Mouse (Mus musculus): Measurements from ENCODE around the gene Cdr2l. TPM values are rescaled to one million over a fixed set of nuclear protein-coding genes. Genes with fewer than 3 reads are reported as not detected.

Gene Cdr2l
- total RNA-seq, 1 experiment from 2014 or later: 0.05 TPM

DNA sequence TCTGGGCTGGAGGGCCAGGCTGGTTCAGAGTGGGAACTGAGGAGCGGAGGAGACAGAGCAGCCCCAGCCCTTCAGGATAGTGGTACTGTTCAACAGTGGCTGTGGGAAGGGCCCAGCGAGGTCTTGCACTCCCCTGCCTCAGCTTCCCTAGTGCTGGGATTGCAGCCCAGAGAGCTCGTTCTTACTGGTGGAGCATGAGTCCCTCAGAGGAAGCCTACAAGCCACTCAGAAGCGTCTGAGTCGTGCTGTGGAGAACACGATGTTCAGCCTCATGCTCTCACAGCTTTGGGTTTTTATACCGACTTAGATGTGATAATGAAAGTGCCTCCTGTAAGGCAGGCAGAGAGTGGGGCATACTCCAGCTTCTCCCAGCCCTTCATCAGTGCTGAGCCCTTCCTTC is 43.0 kb downstream of the Cdr2l start:
- no peak for ATAC-seq (replicated peaks in 1 of 2; ENCODE audit: insufficient read depth in 1 of 2, low FRiP score in 2 of 2, low TSS enrichment in 1 of 2, low read depth in 1 of 2, poor library complexity in 2 of 2, severe bottlenecking in 2 of 2)

DNA sequence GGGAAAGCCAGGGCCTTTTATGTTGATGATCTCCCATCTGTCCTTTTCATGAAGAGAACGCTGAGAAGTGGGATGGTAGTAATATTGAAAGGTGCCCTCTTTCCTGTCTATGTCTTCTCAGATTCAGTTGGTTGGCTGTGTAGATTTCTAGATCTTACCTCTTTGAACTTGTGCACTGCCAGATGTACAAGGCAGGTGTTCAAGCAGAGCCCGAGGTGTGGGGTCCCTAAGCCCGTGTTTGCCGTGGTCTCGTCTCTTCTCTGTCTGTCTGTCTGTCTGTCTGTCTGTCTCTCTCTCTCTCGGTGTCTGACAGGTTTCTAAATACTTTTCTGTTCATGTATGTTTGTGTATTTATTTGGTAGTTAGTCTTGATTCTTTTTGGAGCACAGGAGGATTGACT is 44.0 kb downstream of the Cdr2l start:
- ATAC-seq (replicated peaks in 1 of 2; ENCODE audit: insufficient read depth in 1 of 2, low FRiP score in 2 of 2, low TSS enrichment in 1 of 2, low read depth in 1 of 2, poor library complexity in 2 of 2, severe bottlenecking in 2 of 2): no peak

DNA sequence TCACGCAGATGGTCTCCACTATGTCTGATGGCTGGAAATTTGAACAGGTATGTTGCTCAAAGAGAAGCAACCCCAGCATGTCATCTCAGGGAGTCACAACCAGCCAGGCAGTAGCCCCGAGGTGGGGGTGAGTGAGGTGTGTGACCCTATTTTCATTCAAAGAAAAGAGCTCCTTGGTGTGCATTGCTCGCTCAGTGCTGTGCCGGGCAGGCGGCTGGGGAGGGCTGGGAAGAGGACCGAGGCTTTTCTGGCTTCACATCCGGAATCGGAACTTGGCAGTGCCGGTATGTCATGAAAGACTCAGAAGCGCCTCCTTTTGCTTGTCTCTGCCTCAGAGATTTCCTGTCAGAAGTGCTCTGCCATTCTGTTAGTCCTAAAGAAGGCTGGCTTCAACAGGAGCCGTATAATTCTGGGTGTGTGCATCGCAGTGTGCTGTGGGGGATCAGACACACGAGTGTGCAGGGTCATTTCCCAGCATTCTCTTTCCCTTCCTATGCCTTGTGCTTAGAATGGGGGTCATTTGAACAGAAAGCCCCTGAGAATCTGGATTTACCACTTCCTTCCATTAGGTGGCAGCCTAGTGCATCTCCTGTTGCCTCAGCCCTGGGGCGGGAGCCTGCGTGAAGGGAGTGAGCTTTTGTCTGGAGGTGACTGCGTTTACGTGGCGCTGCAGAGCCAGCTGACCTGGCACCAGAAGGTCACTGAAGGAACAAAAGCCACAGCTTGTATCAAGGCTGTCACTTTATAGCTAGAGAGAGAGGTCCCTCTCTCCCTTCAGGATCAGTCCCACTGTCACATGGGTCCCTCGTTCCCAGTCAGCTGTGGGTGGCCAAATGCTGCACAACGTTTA is 46.0 kb downstream of the Cdr2l start:
- ATAC-seq (replicated peaks in 1 of 2; ENCODE audit: insufficient read depth in 1 of 2, low FRiP score in 2 of 2, low TSS enrichment in 1 of 2, low read depth in 1 of 2, poor library complexity in 2 of 2, severe bottlenecking in 2 of 2): peak; percentile 76 to 85

DNA sequence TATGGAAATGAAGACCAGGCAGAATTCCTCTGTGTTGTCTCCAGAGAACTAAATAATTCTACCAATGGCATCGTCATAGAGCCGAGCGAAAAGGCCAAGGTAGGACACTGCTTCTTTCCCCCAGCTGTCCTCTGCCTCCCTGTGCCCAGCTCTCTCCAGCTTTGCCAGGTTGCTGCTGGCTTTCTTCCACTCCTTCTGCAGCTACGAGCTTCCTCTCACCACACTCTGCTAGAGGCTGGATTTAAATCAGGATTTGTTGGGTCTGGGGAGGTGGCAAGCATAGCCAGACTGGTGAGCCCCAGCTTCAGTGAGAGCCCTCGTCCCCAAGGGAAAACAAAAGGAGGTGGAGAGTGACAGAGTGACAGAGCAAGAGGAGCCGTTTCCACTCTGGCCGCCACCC is 47.6 kb downstream of the Cdr2l start:
- no peak for ATAC-seq (replicated peaks in 1 of 2; ENCODE audit: insufficient read depth in 1 of 2, low FRiP score in 2 of 2, low TSS enrichment in 1 of 2, low read depth in 1 of 2, poor library complexity in 2 of 2, severe bottlenecking in 2 of 2)

DNA sequence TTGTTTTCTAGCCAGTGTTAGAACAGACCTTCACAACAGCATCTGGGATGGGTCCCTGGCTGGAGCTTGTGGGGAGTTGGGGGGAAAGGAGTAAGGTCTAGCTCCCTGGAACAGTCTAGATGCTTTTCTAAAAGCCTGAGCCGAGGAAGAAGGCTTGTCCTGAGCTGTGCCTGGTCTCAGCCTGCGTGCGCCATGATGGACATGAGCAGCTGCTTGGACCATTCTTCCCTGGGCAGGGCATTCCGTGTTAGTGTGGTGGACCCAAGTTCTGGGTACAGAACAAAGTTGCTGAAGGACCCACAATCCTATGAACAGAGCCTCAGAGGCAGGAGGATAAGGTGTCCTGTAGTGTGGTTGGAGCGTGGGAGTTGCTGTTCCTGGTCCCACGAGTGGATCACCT is 48.8 kb downstream of the Cdr2l start:
- ATAC-seq (replicated peaks in 1 of 2; ENCODE audit: insufficient read depth in 1 of 2, low FRiP score in 2 of 2, low TSS enrichment in 1 of 2, low read depth in 1 of 2, poor library complexity in 2 of 2, severe bottlenecking in 2 of 2): no peak

DNA sequence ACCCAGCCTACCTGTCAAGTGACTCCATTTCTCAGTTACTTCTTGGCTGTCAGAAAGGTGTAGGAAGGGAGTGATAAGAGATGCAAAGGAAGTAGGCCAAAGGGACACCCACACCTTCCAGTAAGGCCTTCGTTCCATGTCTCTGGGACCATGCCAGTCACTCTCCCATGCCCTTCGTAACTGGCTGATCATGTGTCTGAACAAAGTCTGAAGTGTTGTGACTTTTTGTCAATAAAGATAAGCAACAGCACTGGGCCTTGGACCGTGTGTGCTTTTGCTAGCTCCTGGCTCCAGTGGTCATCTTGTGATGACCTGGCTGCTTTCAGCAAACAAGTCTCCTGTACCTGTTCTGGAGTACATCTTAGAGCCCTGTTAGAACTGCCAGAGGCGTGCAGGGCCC is 51.1 kb downstream of the Cdr2l start:
- no peak for ATAC-seq (replicated peaks in 1 of 2; ENCODE audit: insufficient read depth in 1 of 2, low FRiP score in 2 of 2, low TSS enrichment in 1 of 2, low read depth in 1 of 2, poor library complexity in 2 of 2, severe bottlenecking in 2 of 2)

DNA sequence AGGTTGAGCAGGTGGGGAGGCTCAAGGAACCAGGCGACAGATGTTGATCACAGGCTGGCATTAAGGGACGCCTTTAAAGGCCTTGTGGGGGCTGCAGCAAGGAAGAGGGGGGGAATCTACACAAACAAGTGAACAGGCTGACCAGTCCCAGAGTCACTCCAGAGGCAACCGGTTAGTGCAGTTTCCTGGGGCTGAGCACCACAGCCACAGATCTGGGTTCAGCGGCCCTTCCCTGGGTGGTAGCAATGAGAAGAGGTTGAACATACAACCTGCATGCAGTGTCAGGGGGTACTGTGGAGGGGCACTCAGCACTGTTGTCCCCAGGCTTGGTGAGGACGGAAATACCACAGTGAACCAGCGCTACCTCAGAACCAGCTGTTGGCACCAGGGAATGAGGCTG is 51.6 kb downstream of the Cdr2l start:
- ATAC-seq (replicated peaks in 1 of 2; ENCODE audit: insufficient read depth in 1 of 2, low FRiP score in 2 of 2, low TSS enrichment in 1 of 2, low read depth in 1 of 2, poor library complexity in 2 of 2, severe bottlenecking in 2 of 2): no peak

DNA sequence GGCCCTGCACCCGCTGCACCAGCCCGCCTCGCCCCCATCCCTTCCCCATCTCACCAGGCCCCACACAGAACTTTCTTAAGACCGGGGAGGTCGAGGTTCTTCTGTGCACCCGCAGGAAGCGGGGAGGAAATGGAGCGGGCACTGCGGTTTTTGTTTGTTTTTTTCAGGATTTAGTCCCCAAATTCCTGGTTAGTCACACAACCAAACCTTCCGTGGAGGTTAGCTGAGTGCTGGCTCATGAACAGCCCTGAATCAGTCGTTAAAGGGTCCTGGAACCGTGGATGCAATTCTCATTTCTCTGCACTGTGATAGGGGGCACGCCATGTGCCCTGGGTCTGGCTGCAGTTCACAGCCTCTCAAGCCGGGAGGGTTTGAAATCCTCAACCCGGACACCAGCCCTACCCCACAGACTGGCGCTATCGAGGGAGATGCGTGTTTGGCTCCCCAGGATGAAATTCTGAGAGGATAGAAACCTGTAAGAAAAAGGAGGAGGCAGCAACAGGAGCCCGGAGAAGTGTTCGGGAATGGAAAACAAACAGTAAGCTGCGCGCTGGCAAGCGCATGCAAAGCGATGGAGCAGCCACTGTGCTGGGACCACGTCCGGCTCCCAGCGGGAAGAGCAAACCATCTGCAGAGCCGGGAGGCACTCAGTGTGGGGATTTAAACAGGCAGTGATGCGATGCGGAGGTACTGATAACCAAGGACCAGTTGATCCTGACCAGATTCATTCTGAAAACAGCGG is 54.1 kb downstream of the Cdr2l start:
- peak in 1 of 2 experiments; percentile 38; a peak in 2 of 4 replicates for ATAC-seq (replicated peaks in 1 of 2; ENCODE audit: insufficient read depth in 1 of 2, low FRiP score in 2 of 2, low TSS enrichment in 1 of 2, low read depth in 1 of 2, poor library complexity in 2 of 2, severe bottlenecking in 2 of 2)

DNA sequence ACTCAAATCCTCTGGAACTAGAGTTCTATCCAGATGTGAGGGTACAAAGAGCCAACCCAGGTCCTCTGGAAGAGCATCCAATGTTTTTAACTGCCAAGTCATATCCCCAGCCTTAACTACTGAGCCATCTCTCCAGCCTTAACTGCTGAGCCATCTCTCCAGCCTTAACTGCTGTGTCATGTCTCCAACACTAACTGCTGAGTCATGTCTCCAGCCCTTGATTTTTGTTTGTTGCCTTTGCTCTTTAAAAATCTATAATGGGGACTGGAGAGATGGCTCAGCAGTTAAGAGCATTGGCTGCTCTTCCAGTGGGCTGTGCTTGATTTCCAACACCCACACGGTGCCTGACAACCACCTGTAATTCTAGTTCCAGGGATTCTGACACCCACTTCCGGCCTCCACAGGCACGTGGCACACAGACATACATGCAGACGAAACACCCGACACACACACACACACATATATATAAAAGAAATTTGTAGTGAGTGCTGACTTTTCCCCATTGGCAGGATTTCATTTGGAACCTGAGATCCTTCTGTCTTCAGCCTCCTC is 55.9 kb downstream of the Cdr2l start:
- ATAC-seq (replicated peaks in 1 of 2; ENCODE audit: insufficient read depth in 1 of 2, low FRiP score in 2 of 2, low TSS enrichment in 1 of 2, low read depth in 1 of 2, poor library complexity in 2 of 2, severe bottlenecking in 2 of 2): no peak

DNA sequence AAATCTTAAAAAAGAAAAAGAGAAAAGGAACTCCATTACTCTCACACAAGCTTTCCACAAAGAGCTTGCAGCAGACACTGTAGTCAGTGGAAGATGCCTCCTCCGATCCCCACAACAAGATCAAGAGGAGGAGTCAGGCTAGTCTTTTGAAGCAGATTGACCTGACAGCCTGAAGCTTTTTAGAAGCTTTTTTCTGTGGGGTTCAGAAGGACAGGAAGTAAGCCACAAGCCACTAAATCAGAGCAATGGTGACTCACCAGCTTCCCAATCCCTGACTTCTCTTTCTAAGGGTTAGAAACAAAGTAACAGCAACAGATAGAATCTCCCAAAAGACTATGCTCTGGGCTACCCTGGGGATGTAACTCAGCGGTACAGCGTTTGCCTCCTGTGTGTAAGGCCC is 57.6 kb downstream of the Cdr2l start:
- no peak for ATAC-seq (replicated peaks in 1 of 2; ENCODE audit: insufficient read depth in 1 of 2, low FRiP score in 2 of 2, low TSS enrichment in 1 of 2, low read depth in 1 of 2, poor library complexity in 2 of 2, severe bottlenecking in 2 of 2)

DNA sequence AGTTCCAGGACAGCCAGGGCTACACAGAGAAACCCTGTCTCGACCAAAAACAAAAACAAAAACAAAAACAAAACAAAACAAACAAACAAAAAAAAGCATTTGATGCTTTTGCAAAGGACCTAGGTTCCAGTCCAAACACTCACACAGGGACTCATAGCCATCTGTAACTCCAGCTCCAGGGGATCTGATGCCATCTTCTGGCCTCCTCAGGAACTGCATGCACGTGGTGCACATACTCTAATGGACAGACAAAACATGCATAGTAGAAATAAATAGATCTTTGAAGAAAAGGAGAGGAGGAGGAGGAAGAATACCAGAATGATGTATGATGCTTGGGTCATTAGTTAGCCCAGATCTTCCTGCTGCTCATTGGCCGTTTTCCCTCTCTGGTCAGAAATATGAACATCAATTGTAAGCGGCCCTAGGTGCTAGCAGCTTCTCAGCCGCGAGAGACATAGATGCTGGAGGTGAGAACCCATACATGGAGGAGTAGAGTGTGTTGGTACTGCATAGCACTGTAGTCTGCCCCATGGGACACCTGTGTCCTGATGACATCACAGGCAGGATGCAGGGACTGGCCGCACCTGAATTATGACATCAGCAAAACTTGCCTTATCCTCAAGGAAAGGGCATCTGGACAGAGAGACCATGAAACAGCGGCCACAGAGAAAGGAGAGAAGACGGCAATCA is 58.3 kb downstream of the Cdr2l start, which contains the start of gene Trim80:
Trim80 (plus strand) TSS at position 640 of the 690 bp plus-strand sequence.
- no peak for ATAC-seq (replicated peaks in 1 of 2; ENCODE audit: insufficient read depth in 1 of 2, low FRiP score in 2 of 2, low TSS enrichment in 1 of 2, low read depth in 1 of 2, poor library complexity in 2 of 2, severe bottlenecking in 2 of 2)

DNA sequence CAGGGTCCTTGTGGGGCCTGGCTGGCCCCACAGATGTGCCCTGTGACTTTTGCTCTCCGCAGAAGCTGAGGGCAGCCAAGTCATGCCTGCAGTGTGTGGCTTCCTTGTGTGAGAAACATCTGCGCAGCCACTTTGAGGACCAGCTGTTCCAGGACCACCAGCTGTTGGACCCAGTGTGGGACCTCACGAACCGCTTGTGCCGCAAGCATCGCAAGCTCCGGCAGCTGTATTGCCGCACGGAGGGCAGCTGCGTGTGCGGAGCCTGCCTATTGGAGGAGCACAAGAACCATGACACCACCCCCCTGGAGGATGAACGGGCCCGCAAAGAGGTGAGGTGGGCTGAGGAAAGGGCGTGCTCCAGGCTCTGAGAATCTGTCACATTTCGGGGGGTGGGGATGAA is 59.7 kb downstream of the Cdr2l start:
- no peak for ATAC-seq (replicated peaks in 1 of 2; ENCODE audit: insufficient read depth in 1 of 2, low FRiP score in 2 of 2, low TSS enrichment in 1 of 2, low read depth in 1 of 2, poor library complexity in 2 of 2, severe bottlenecking in 2 of 2)

Other genes with a start within 250 kb of the Cdr2l start
- gene Cd300lf, start 247.9 kb upstream of the Cdr2l start, total RNA-seq (2017): 3.9 and 5.4 TPM in 2 replicates
- gene Slc9a3r1, start 218.6 kb upstream of the Cdr2l start, total RNA-seq (2017): 70.5 and 71.1 TPM in 2 replicates
- gene Tmem104, start 194.4 kb upstream of the Cdr2l start, total RNA-seq (2017): 3.5 and 4.0 TPM in 2 replicates
- gene Nat9, start 194.1 kb upstream of the Cdr2l start, total RNA-seq (2017): 26.6 and 42.7 TPM in 2 replicates
- not detected in 2 replicates for gene Grin2c, start 114.7 kb upstream of the Cdr2l start, total RNA-seq (2017)
- gene Fdxr, start 104.9 kb upstream of the Cdr2l start, total RNA-seq (2017): 19.9 and 22.6 TPM in 2 replicates
- gene Fads6, start 84.3 kb upstream of the Cdr2l start, total RNA-seq (2017): 2.8 and 4.3 TPM in 2 replicates
- not detected in 2 replicates for gene Otop2, start 74.8 kb upstream of the Cdr2l start, total RNA-seq (2017)
- gene Ush1g, start 59.9 kb upstream of the Cdr2l start, total RNA-seq (2017): not detected in 2 replicates
- gene Otop3, start 47.2 kb upstream of the Cdr2l start, total RNA-seq (2017): not detected in 2 replicates
- gene Hid1, start 14.2 kb upstream of the Cdr2l start, total RNA-seq (2017): 2.6 and 7.9 TPM in 2 replicates
- 48.3 and 67.2 TPM in 2 replicates for gene Mrpl58, start 21.8 kb downstream of the Cdr2l start, total RNA-seq (2017)
- 507 and 778 TPM in 2 replicates for gene Atp5h, start 38.0 kb downstream of the Cdr2l start, total RNA-seq (2017)
- gene Kctd2, start 38.2 kb downstream of the Cdr2l start, total RNA-seq (2017): 15.0 and 22.1 TPM in 2 replicates
- gene Trim80, start 58.6 kb downstream of the Cdr2l start, total RNA-seq (2017): not detected in 2 replicates
- not detected in 2 replicates for gene Slc16a5, start 80.6 kb downstream of the Cdr2l start, total RNA-seq (2017)
- gene Armc7, start 93.8 kb downstream of the Cdr2l start, total RNA-seq (2017): 14.7 and 14.9 TPM in 2 replicates
- 62.3 and 99.8 TPM in 2 replicates for gene Nt5c, start 109.9 kb downstream of the Cdr2l start, total RNA-seq (2017)
- gene Jpt1, start 132.5 kb downstream of the Cdr2l start, total RNA-seq (2017): 122 and 126 TPM in 2 replicates
- gene Sumo2, start 154.4 kb downstream of the Cdr2l start, total RNA-seq (2017): 501 and 618 TPM in 2 replicates
- gene Nup85, start 182.5 kb downstream of the Cdr2l start, total RNA-seq (2017): 108 and 128 TPM in 2 replicates
- 26.5 and 28.1 TPM in 2 replicates for gene Mrps7, start 222.0 kb downstream of the Cdr2l start, total RNA-seq (2017)
- 26.3 and 39.2 TPM in 2 replicates for gene Gga3, start 222.1 kb downstream of the Cdr2l start, total RNA-seq (2017)
- gene Mif4gd, start 231.1 kb downstream of the Cdr2l start, total RNA-seq (2017): 19.1 and 23.3 TPM in 2 replicates
- gene Slc25a19, start 246.4 kb downstream of the Cdr2l start, total RNA-seq (2017): 21.6 and 33.8 TPM in 2 replicates